ENCODE assay signal across 29 mouse cellular contexts in genomic region chr12:107360511-107360910, GRCm38 (mm10).
DNase-seq lines count a peak whose midpoint lies in the region; ATAC-seq lines count a peak whose summit lies in the region.
"Had no signal": no experiment of that assay in that cellular context is flagged by ENCODE, and none has a peak within 500 bp of the region (broad histone marks: within the 10 kb centered on the region; RNA-seq: fewer than 3 reads in every experiment).

No protein-coding gene starts in this region.

- no peak overlapping the region for H3K9ac ChIP-seq in forebrain, embryonic 15.5 days (replicated peaks)
- H3K9ac ChIP-seq in forebrain, embryonic 11.5 days (ENCODE audit: low read length) = no peak overlapping the region
- no peak overlapping the region for H3K9ac ChIP-seq in midbrain, embryonic 14.5 days (replicated peaks; ENCODE audit: low read length)
- H3K9ac ChIP-seq in forebrain, embryonic 16.5 days (replicated peaks; ENCODE audit: low read depth, low read length) = no peak overlapping the region
- no peak overlapping the region for H3K9ac ChIP-seq in kidney, embryonic 16.5 days (replicated peaks; ENCODE audit: low read length)
- H3K9ac ChIP-seq: embryonic facial prominence, embryonic 13.5 days; heart, embryonic 12.5 days; kidney, embryonic 15.5 days; liver, embryonic 12.5 days; liver, postnatal 0 days; midbrain, embryonic 15.5 days; stomach, embryonic 15.5 days had no signal

- no peaks in the 10 kb centered on the region for H3K36me3 ChIP-seq in forebrain, embryonic 15.5 days
- no peaks in the 10 kb centered on the region for H3K36me3 ChIP-seq in forebrain, embryonic 11.5 days (ENCODE audit: control insufficient read depth, insufficient read depth, low read length)
- no peaks in the 10 kb centered on the region for H3K36me3 ChIP-seq in midbrain, embryonic 14.5 days (ENCODE audit: control insufficient read depth, insufficient read depth, low read length)
- H3K36me3 ChIP-seq in midbrain, embryonic 10.5 days = no peaks in the 10 kb centered on the region
- H3K36me3 ChIP-seq in forebrain, embryonic 16.5 days (ENCODE audit: control insufficient read depth, insufficient read depth) = no peaks in the 10 kb centered on the region
- no peaks in the 10 kb centered on the region for H3K36me3 ChIP-seq in kidney, embryonic 16.5 days (ENCODE audit: insufficient read depth, low read length)
- H3K36me3 ChIP-seq: embryonic facial prominence, embryonic 13.5 days; heart, embryonic 12.5 days; kidney, embryonic 15.5 days; liver, embryonic 12.5 days; midbrain, embryonic 15.5 days; stomach, embryonic 15.5 days had no signal

- H3K27me3 ChIP-seq in forebrain, embryonic 15.5 days = no peaks in the 10 kb centered on the region
- H3K27me3 ChIP-seq in forebrain, embryonic 11.5 days (ENCODE audit: control insufficient read depth, insufficient read depth, low read length) = no peaks in the 10 kb centered on the region
- no peaks in the 10 kb centered on the region for H3K27me3 ChIP-seq in midbrain, embryonic 14.5 days (ENCODE audit: control insufficient read depth, insufficient read depth, low read length)
- no peaks in the 10 kb centered on the region for H3K27me3 ChIP-seq in midbrain, embryonic 10.5 days (ENCODE audit: low read depth, poor library complexity, severe bottlenecking)
- no peaks in the 10 kb centered on the region for H3K27me3 ChIP-seq in forebrain, embryonic 16.5 days (replicated peaks; ENCODE audit: control insufficient read depth, insufficient read depth, low read length)
- no peaks in the 10 kb centered on the region for H3K27me3 ChIP-seq in kidney, embryonic 16.5 days (ENCODE audit: insufficient read depth, low read length)
- H3K27me3 ChIP-seq: embryonic facial prominence, embryonic 13.5 days; heart, embryonic 12.5 days; kidney, embryonic 15.5 days; liver, embryonic 12.5 days; megakaryocyte, embryonic 14.5 days; midbrain, embryonic 15.5 days; Patski; stomach, embryonic 15.5 days had no signal

- DNase-seq in forebrain, embryonic 11.5 days (ENCODE audit: low spot score) = no peak
- DNase-seq in midbrain, embryonic 14.5 days = peak; percentile 20
- DNase-seq in midbrain, embryonic 10.5 days (ENCODE audit: low spot score) = no peak
- DNase-seq in brain, adult 2 months (ENCODE audit: low read depth, low spot score) = peak; percentile 16
- DNase-seq in spleen, postnatal 10 days (ENCODE audit: low spot score in 2 of 2) = no peak
- DNase-seq: adrenal gland, postnatal 10 days; cerebellum, adult 18-20 months; gastrocnemius, postnatal 25 days; heart, adult 2 months; heart, postnatal 4 days; kidney, adult 18-20 months; kidney, postnatal 36 days; left cerebral cortex, postnatal 4 days; liver, postnatal 0 days; lung, postnatal 36 days; right cerebral cortex, postnatal 14 days; thymus, postnatal 14 days had no signal

- H3K4me2 ChIP-seq in forebrain, embryonic 15.5 days (replicated peaks) = no peak overlapping the region
- no peak overlapping the region for H3K4me2 ChIP-seq in forebrain, embryonic 11.5 days (ENCODE audit: low read depth, low read length, severe bottlenecking)
- no peak overlapping the region for H3K4me2 ChIP-seq in midbrain, embryonic 14.5 days (ENCODE audit: low read length)
- no peak overlapping the region for H3K4me2 ChIP-seq in forebrain, embryonic 16.5 days (ENCODE audit: low read length)
- no peak overlapping the region for H3K4me2 ChIP-seq in kidney, embryonic 16.5 days (replicated peaks; ENCODE audit: low read depth, low read length)
- H3K4me2 ChIP-seq: embryonic facial prominence, embryonic 13.5 days; heart, embryonic 12.5 days; kidney, embryonic 15.5 days; liver, embryonic 12.5 days; midbrain, embryonic 15.5 days; stomach, embryonic 15.5 days had no signal

- ATAC-seq in forebrain, embryonic 15.5 days (replicated peaks) = no peak
- ATAC-seq in forebrain, embryonic 11.5 days (replicated peaks; ENCODE audit: low FRiP score) = no peak
- ATAC-seq in midbrain, embryonic 14.5 days (ENCODE audit: low FRiP score, low TSS enrichment) = no peak
- ATAC-seq in forebrain, embryonic 16.5 days = peak; percentile 72; the same call in 1 of the 2 replicates
- no peak for ATAC-seq in kidney, embryonic 16.5 days (ENCODE audit: low FRiP score, low TSS enrichment)
- ATAC-seq: liver, embryonic 12.5 days; liver, postnatal 0 days; midbrain, embryonic 15.5 days; Patski had no signal

- H3K9me3 ChIP-seq in forebrain, embryonic 15.5 days = no peaks in the 10 kb centered on the region
- H3K9me3 ChIP-seq in forebrain, embryonic 11.5 days (ENCODE audit: control insufficient read depth, low read length) = no peaks in the 10 kb centered on the region
- H3K9me3 ChIP-seq in midbrain, embryonic 14.5 days (ENCODE audit: control insufficient read depth, low read length) = no peaks in the 10 kb centered on the region
- H3K9me3 ChIP-seq in midbrain, embryonic 10.5 days (replicated peaks) = no peaks in the 10 kb centered on the region
- H3K9me3 ChIP-seq in forebrain, embryonic 16.5 days (ENCODE audit: control insufficient read depth, low read length) = no peaks in the 10 kb centered on the region
- no peaks in the 10 kb centered on the region for H3K9me3 ChIP-seq in kidney, embryonic 16.5 days (ENCODE audit: low read length)
- H3K9me3 ChIP-seq: embryonic facial prominence, embryonic 13.5 days; heart, embryonic 12.5 days; kidney, embryonic 15.5 days; liver, embryonic 12.5 days; midbrain, embryonic 15.5 days; stomach, embryonic 15.5 days had no signal

- peaks cover 18% of the 10 kb centered on the region for H3K4me1 ChIP-seq in forebrain, embryonic 15.5 days
- peaks cover 4% of the 10 kb centered on the region; the same call in 1 of the 2 replicates for H3K4me1 ChIP-seq in forebrain, embryonic 11.5 days (replicated peaks; ENCODE audit: control insufficient read depth, insufficient read depth, low read length)
- H3K4me1 ChIP-seq in midbrain, embryonic 14.5 days (ENCODE audit: control insufficient read depth, insufficient read depth, low read length) = no peaks in the 10 kb centered on the region
- peaks cover 7% of the 10 kb centered on the region for H3K4me1 ChIP-seq in midbrain, embryonic 10.5 days
- peaks cover 13% of the 10 kb centered on the region for H3K4me1 ChIP-seq in forebrain, embryonic 16.5 days (replicated peaks; ENCODE audit: control insufficient read depth, insufficient read depth, low read length)
- H3K4me1 ChIP-seq in kidney, embryonic 16.5 days (ENCODE audit: insufficient read depth, low read length) = no peaks in the 10 kb centered on the region
- H3K4me1 ChIP-seq: heart, embryonic 12.5 days; kidney, embryonic 15.5 days; liver, embryonic 12.5 days; megakaryocyte, embryonic 14.5 days; stomach, embryonic 15.5 days had no signal

- WGBS in forebrain, embryonic 15.5 days = 65% methylated on average over 12 of the region's 12 CpGs
- 88% methylated on average over 12 of the region's 12 CpGs for WGBS in forebrain, embryonic 11.5 days
- 77% methylated on average over 12 of the region's 12 CpGs for WGBS in midbrain, embryonic 14.5 days
- 89% methylated on average over 12 of the region's 12 CpGs for WGBS in midbrain, embryonic 10.5 days
- WGBS in forebrain, embryonic 16.5 days = 55% methylated on average over 12 of the region's 12 CpGs
- WGBS in kidney, embryonic 16.5 days = 84% methylated on average over 12 of the region's 12 CpGs

- no peak overlapping the region for H3K4me3 ChIP-seq in forebrain, embryonic 15.5 days
- H3K4me3 ChIP-seq in forebrain, embryonic 11.5 days (ENCODE audit: low read depth, low read length) = no peak overlapping the region
- H3K4me3 ChIP-seq in midbrain, embryonic 14.5 days (replicated peaks; ENCODE audit: low read depth, low read length) = no peak overlapping the region
- no peak overlapping the region for H3K4me3 ChIP-seq in midbrain, embryonic 10.5 days
- H3K4me3 ChIP-seq in forebrain, embryonic 16.5 days (replicated peaks; ENCODE audit: low read length) = no peak overlapping the region
- no peak overlapping the region for H3K4me3 ChIP-seq in kidney, embryonic 16.5 days (ENCODE audit: low read length)
- H3K4me3 ChIP-seq: embryonic facial prominence, embryonic 13.5 days; heart, adult 2 months; heart, embryonic 12.5 days; kidney, embryonic 15.5 days; layer of hippocampus, adult 2 months; liver, embryonic 12.5 days; megakaryocyte, embryonic 14.5 days; midbrain, embryonic 15.5 days; stomach, embryonic 15.5 days had no signal

- peak overlapping the region; percentile 43; the same call in 1 of the 2 replicates for H3K27ac ChIP-seq in forebrain, embryonic 15.5 days (replicated peaks)
- H3K27ac ChIP-seq in forebrain, embryonic 11.5 days (ENCODE audit: low read depth, low read length) = no peak overlapping the region
- no peak overlapping the region for H3K27ac ChIP-seq in midbrain, embryonic 14.5 days (replicated peaks; ENCODE audit: low read depth, low read length)
- no peak overlapping the region for H3K27ac ChIP-seq in midbrain, embryonic 10.5 days (replicated peaks)
- 0 out of 2 replicates have a peak overlapping the region, but pooled peaks have one; percentile 1 for H3K27ac ChIP-seq in forebrain, embryonic 16.5 days (ENCODE audit: low read length)
- H3K27ac ChIP-seq in kidney, embryonic 16.5 days (ENCODE audit: low read length) = no peak overlapping the region
- H3K27ac ChIP-seq: embryonic facial prominence, embryonic 13.5 days; heart, adult 2 months; kidney, embryonic 15.5 days; layer of hippocampus, adult 2 months; liver, embryonic 12.5 days; midbrain, embryonic 15.5 days; stomach, embryonic 15.5 days had no signal

Comparison
In these comparisons a context has a peak if more than half of its experiments do, and no peak if none do; other contexts are left out.
1. H3K27ac ChIP-seq: peak in forebrain, embryonic 15.5 days (single experiment) and forebrain, embryonic 16.5 days (single experiment); none in forebrain, embryonic 11.5 days (single experiment), midbrain, embryonic 14.5 days (single experiment), midbrain, embryonic 10.5 days (single experiment) and kidney, embryonic 16.5 days (single experiment).
2. DNase-seq: peak in midbrain, embryonic 14.5 days (single experiment) and brain, adult 2 months (single experiment); none in forebrain, embryonic 11.5 days (single experiment), midbrain, embryonic 10.5 days (single experiment) and spleen, postnatal 10 days (0 of 2).